ENCODE assay signal across 9 mouse cellular contexts in genomic region chr12:69204052-69204833, GRCm38 (mm10). TPM values are rescaled to one million over a fixed set of nuclear protein-coding genes. Genes with fewer than 3 reads are reported as not detected.
DNase-seq lines count a peak whose midpoint lies in the region; ATAC-seq and TF ChIP-seq lines count a peak whose summit lies in the region.
"Had no signal": no experiment of that assay in that cellular context is flagged by ENCODE, and none has a peak within 500 bp of the region (broad histone marks: within the 10 kb centered on the region; RNA-seq: fewer than 3 reads in every experiment).

Gene Gm49384 (minus strand): TSS chr12:69204267.

- no peaks in the 10 kb centered on the region for H3K4me1 ChIP-seq in lung, embryonic 14.5 days (ENCODE audit: insufficient read depth)
- peaks cover under 1% of the 10 kb centered on the region; the same call in 1 of the 2 replicates for H3K4me1 ChIP-seq in embryonic facial prominence, embryonic 10.5 days
- peaks cover 1% of the 10 kb centered on the region; the same call in 1 of the 2 replicates for H3K4me1 ChIP-seq in intestine, embryonic 15.5 days (replicated peaks)
- peaks cover 9% of the 10 kb centered on the region for H3K4me1 ChIP-seq in neural tube, embryonic 15.5 days

- 81% methylated on average over 16 of the region's 16 CpGs for WGBS in lung, embryonic 14.5 days
- 91% methylated on average over 16 of the region's 16 CpGs for WGBS in embryonic facial prominence, embryonic 10.5 days
- 81% methylated on average over 16 of the region's 16 CpGs for WGBS in intestine, embryonic 15.5 days
- WGBS in neural tube, embryonic 15.5 days: 59% methylated on average over 16 of the region's 16 CpGs

- no peaks in the 10 kb centered on the region for H3K27me3 ChIP-seq in lung, embryonic 14.5 days (ENCODE audit: insufficient read depth, low read length)
- no peaks in the 10 kb centered on the region for H3K27me3 ChIP-seq in embryonic facial prominence, embryonic 10.5 days (replicated peaks; ENCODE audit: low read depth, poor library complexity, severe bottlenecking)
- no peaks in the 10 kb centered on the region for H3K27me3 ChIP-seq in intestine, embryonic 15.5 days (replicated peaks)
- H3K27me3 ChIP-seq in neural tube, embryonic 15.5 days (replicated peaks): no peaks in the 10 kb centered on the region

- H3K36me3 ChIP-seq in lung, embryonic 14.5 days (ENCODE audit: insufficient read depth): peaks cover 73% of the 10 kb centered on the region
- peaks cover 84% of the 10 kb centered on the region for H3K36me3 ChIP-seq in embryonic facial prominence, embryonic 10.5 days (replicated peaks)
- 0 out of 2 replicates have a peak, but pooled peaks cover 3% of the 10 kb centered on the region for H3K36me3 ChIP-seq in intestine, embryonic 15.5 days
- H3K36me3 ChIP-seq in neural tube, embryonic 15.5 days: peaks cover 11% of the 10 kb centered on the region; the same call in 1 of the 2 replicates

- no peak within 1 kb of the TSS for H3K9ac ChIP-seq in lung, embryonic 14.5 days
- no peak within 1 kb of the TSS for H3K9ac ChIP-seq in intestine, embryonic 15.5 days
- no peak within 1 kb of the TSS for H3K9ac ChIP-seq in neural tube, embryonic 15.5 days (replicated peaks)

- no peak within 1 kb of the TSS for H3K4me2 ChIP-seq in lung, embryonic 14.5 days
- no peak within 1 kb of the TSS for H3K4me2 ChIP-seq in intestine, embryonic 15.5 days (replicated peaks)
- peak within 1 kb of the TSS; percentile 25; the same call in 1 of the 2 replicates for H3K4me2 ChIP-seq in neural tube, embryonic 15.5 days

- H3K4me3 ChIP-seq in lung, embryonic 14.5 days (ENCODE audit: low read depth, low read length): no peak within 1 kb of the TSS
- no peak within 1 kb of the TSS for H3K4me3 ChIP-seq in embryonic facial prominence, embryonic 10.5 days
- H3K4me3 ChIP-seq in intestine, embryonic 15.5 days (replicated peaks): no peak within 1 kb of the TSS
- no peak within 1 kb of the TSS for H3K4me3 ChIP-seq in neural tube, embryonic 15.5 days (replicated peaks)

- H3K9me3 ChIP-seq in lung, embryonic 14.5 days (ENCODE audit: low read depth, low read length): no peaks in the 10 kb centered on the region
- H3K9me3 ChIP-seq in embryonic facial prominence, embryonic 10.5 days: no peaks in the 10 kb centered on the region
- H3K9me3 ChIP-seq in intestine, embryonic 15.5 days: no peaks in the 10 kb centered on the region
- no peaks in the 10 kb centered on the region for H3K9me3 ChIP-seq in neural tube, embryonic 15.5 days (replicated peaks)

- no peak for TF ChIP-seq CTCF in lung, embryonic 14.5 days (IDR thresholded peaks at IDR 0.05; ENCODE audit: low read depth)

- no peak for ATAC-seq in lung, embryonic 14.5 days (ENCODE audit: insufficient read depth)
- no peak for ATAC-seq in intestine, embryonic 15.5 days
- 0 out of 2 replicates have a peak, but pooled peaks have one; percentile 45 for ATAC-seq in neural tube, embryonic 15.5 days (ENCODE audit: low FRiP score)

- H3K27ac ChIP-seq in lung, embryonic 14.5 days (ENCODE audit: low read depth): no peak within 1 kb of the TSS
- H3K27ac ChIP-seq in embryonic facial prominence, embryonic 10.5 days (replicated peaks): no peak within 1 kb of the TSS
- H3K27ac ChIP-seq in intestine, embryonic 15.5 days: no peak within 1 kb of the TSS
- no peak within 1 kb of the TSS for H3K27ac ChIP-seq in neural tube, embryonic 15.5 days (replicated peaks)

- DNase-seq in lung, embryonic 14.5 days: peak; percentile 46
- DNase-seq in lung, adult 18-20 months: no peak
- DNase-seq in embryonic facial prominence, embryonic 10.5 days (ENCODE audit: low spot score): no peak
- no peak for DNase-seq in frontal cortex, postnatal 36 days (ENCODE audit: low spot score in 2 of 2)
- no peak for DNase-seq in right cerebral cortex, adult 2 months (ENCODE audit: low spot score in 2 of 2)
- DNase-seq in left cerebral cortex, adult 9 months (ENCODE audit: low spot score in 2 of 2): no peak
- DNase-seq: adrenal gland, postnatal 14 days had no signal

RNA-seq across cellular contexts. Expression of gene Gm49384, which starts in this region (rescaled TPM):
- polyA plus RNA-seq in lung, embryonic 14.5 days (2014; fragmentation: Nextera tagmentation; extraction: Ambion mirVana): 28.1 and 28.7 TPM in 2 replicates
- 48.2 and 49.0 TPM in 2 replicates for polyA plus RNA-seq in embryonic facial prominence, embryonic 10.5 days (2016; fragmentation: Nextera tagmentation; extraction: Ambion mirVana)
- polyA plus RNA-seq in intestine, embryonic 15.5 days (2015; fragmentation: Nextera tagmentation; extraction: Ambion mirVana): 23.7 and 24.7 TPM in 2 replicates
- polyA plus RNA-seq in neural tube, embryonic 15.5 days (2015; fragmentation: Nextera tagmentation; extraction: Ambion mirVana): 9.5 and 13.7 TPM in 2 replicates
